Mouse (Mus musculus) testis, adult 2 months (tissue): ENCODE data around the gene H2afj.

ENCODE experiments used
- CTCF ChIP-seq: fragments of 200-500 bp; IDR thresholded peaks from 2 replicates; pipeline ENCODE4 v1.5.1; 2012; ENCODE audit warnings: low read depth, mild to moderate bottlenecking, inconsistent platforms, low read length, moderate library complexity; ENCODE audit not compliant: control insufficient read depth, insufficient read depth, insufficient replicate concordance
- POLR2A ChIP-seq: fragments of 200-500 bp; IDR thresholded peaks from 2 replicates; pipeline ENCODE4 v1.6.1; 2012; ENCODE audit warnings: low read depth, mild to moderate bottlenecking, inconsistent platforms, low read length, moderate library complexity; ENCODE audit not compliant: control insufficient read depth

DNA sequence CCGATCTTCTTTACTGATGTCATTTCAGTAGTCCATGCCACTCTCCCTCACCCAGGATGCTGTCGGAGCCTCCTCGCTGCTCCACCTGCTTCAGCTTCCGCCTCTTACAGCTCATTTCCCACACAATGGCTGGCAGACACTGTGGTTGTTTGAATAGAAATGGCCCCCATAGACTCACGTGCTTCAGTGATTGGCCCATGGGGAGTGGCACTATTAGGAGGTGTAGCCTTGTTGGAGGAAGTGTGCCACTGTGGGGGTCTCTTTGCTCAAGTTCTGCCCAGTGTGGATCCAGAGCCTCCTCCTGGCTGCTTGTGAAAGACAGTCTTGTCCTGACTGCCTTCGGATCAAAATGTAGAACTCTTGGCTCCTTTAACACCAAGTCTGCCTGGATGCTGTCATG, 12.2 kb upstream of the H2afj start:
- TF ChIP-seq POLR2A (no peak), CTCF (no peak)
